Mouse (Mus musculus) heart, embryonic 14.5 days (tissue): Measurements from ENCODE around the gene Mrpl51. TPM values are rescaled to one million over a fixed set of nuclear protein-coding genes. Genes with fewer than 3 reads are reported as not detected.
A peak's percentile ranks its signal among the peaks of the same experiment; 100 is the strongest.

ENCODE experiments used
- ATAC-seq: fragments of 200-750 bp; cut with Nextera tagmentation; 2 replicates; pipeline ENCODE4 v1.8.0; 2017; ENCODE audit warnings: low read depth, moderate TSS enrichment; ENCODE audit not compliant: insufficient number of reproducible peaks, insufficient read depth, low FRiP score
- H3K27ac ChIP-seq, 2 experiments: fragments of 200-500 bp in 1 of 2; fragments of 300-500 bp in 1 of 2; sonication (generic) in 1 of 2; replicated peaks in 1 of 2; 2 replicates each; pipeline ENCODE4 v1.5.1; 2012 to 2014; ENCODE audit warnings: low read depth in 2 of 2, low read length in 2 of 2, control low read depth in 1 of 2, mild to moderate bottlenecking in 1 of 2, mixed read lengths in 1 of 2; ENCODE audit not compliant: control insufficient read depth in 1 of 2, insufficient read depth in 1 of 2
- H3K27me3 ChIP-seq: fragments of 300-500 bp; sonication (generic); 2 replicates; pipeline ENCODE4 v1.6.1; 2014; ENCODE audit warnings: mild to moderate bottlenecking, low read length, control low read depth; ENCODE audit not compliant: control insufficient read depth, insufficient read depth
- H3K36me3 ChIP-seq: fragments of 300-500 bp; sonication (generic); 2 replicates; pipeline ENCODE4 v1.6.1; 2014; ENCODE audit warnings: mild to moderate bottlenecking, control low read depth, low read length, mixed read lengths; ENCODE audit not compliant: control insufficient read depth, insufficient read depth
- H3K4me1 ChIP-seq, 2 experiments: fragments of 200-500 bp in 1 of 2; fragments of 300-500 bp in 1 of 2; sonication (generic) in 1 of 2; 2 replicates each; pipeline ENCODE4 v1.6.1; 2012 to 2014; ENCODE audit warnings: low read length in 2 of 2, control low read depth in 1 of 2, mixed read lengths in 1 of 2; ENCODE audit not compliant: control insufficient read depth in 2 of 2, insufficient read depth in 2 of 2
- H3K4me2 ChIP-seq: fragments of 300-500 bp; sonication (generic); 2 replicates; pipeline ENCODE4 v1.6.1; 2014; ENCODE audit warnings: mild to moderate bottlenecking, low read length
- H3K4me3 ChIP-seq, 2 experiments: fragments of 200-500 bp in 1 of 2; fragments of 300-500 bp in 1 of 2; sonication (generic) in 1 of 2; 2 replicates each; pipeline ENCODE4 v1.5.1; 2012 to 2014; ENCODE audit warnings: low read length in 2 of 2, mild to moderate bottlenecking in 2 of 2, control low read depth in 1 of 2, low read depth in 1 of 2, moderate library complexity in 1 of 2; ENCODE audit not compliant: control insufficient read depth in 1 of 2, insufficient read depth in 1 of 2
- H3K9ac ChIP-seq: fragments of 300-500 bp; sonication (generic); 2 replicates; pipeline ENCODE4 v1.6.1; 2014; ENCODE audit warnings: mild to moderate bottlenecking, low read length
- H3K9me3 ChIP-seq: fragments of 300-500 bp; sonication (generic); 2 replicates; pipeline ENCODE4 v1.6.1; 2016; ENCODE audit warnings: low read length, control low read depth; ENCODE audit not compliant: control insufficient read depth
- WGBS: fragments of 180-500 bp; shearing (Covaris S2); extraction: QIAGEN DNeasy Blood & Tissue Kit; methylation state at CpG from one replicate; pipeline ENCODE4 v1.1.7; 2014; 5-methylcytosine and 5-hydroxymethylcytosine counted together
- polyA plus RNA-seq: library from polyadenylated mRNA; unstranded; fragments of >200 nt; fragmentation: Nextera tagmentation; extraction: Ambion mirVana; gene quantifications from 2 replicates; pipeline ENCODE4 v1.2.1, GENCODE M21; 2014

Gene Mrpl51
- polyA plus RNA-seq, 1 experiment from 2014 or later, result 264 TPM

- 46% methylated on average over 6 of the region's 7 CpGs for WGBS
- Histone ChIP-seq H3K27me3 (no peaks in the 10 kb centered on the region), H3K36me3 (peaks cover 43% of the 10 kb centered on the region), H3K27ac (no peak overlapping the region), H3K4me3 (no peak overlapping the region), H3K9me3 (no peaks in the 10 kb centered on the region), H3K4me2 (peak overlapping the region; percentile 90), H3K9ac (no peak overlapping the region), H3K4me1 (peaks cover 2 to 21% of the 10 kb centered on the region in 2 experiments; a peak in 2 of 4 replicates)
- ATAC-seq, result no peak
These were observed 1.8 kb downstream of the Mrpl51 start for GRCm38 (mm10) chr6:125193390-125193789.

- ATAC-seq, result no peak
These were observed 4.0 kb downstream of the Mrpl51 start for GRCm38 (mm10) chr6:125195541-125196075.

GRCm38 (mm10) chr6:125196301-125196700 lies 4.7 kb downstream of the Mrpl51 start:
- Histone ChIP-seq H3K4me3 (no peak overlapping the region), H3K36me3 (peaks cover 27% of the 10 kb centered on the region), H3K4me2 (no peak overlapping the region), H3K9me3 (no peaks in the 10 kb centered on the region), H3K27me3 (no peaks in the 10 kb centered on the region), H3K4me1 (peaks cover 0 to 9% of the 10 kb centered on the region in 2 experiments; a peak in 2 of 4 replicates), H3K27ac (no peak overlapping the region), H3K9ac (no peak overlapping the region)
- WGBS, result 73% methylated on average over 3 of the region's 3 CpGs
- ATAC-seq, result no peak

More at GRCm38 (mm10) chr6:125195541-125196075, 4.0 kb downstream of the Mrpl51 start:
- Histone ChIP-seq H3K4me2 (no peak overlapping the region), H3K4me1 (peaks cover 0 to 12% of the 10 kb centered on the region in 2 experiments; a peak in 2 of 4 replicates), H3K4me3 (no peak overlapping the region), H3K9ac (no peak overlapping the region), H3K36me3 (peaks cover 27% of the 10 kb centered on the region), H3K27me3 (no peaks in the 10 kb centered on the region), H3K27ac (no peak overlapping the region), H3K9me3 (no peaks in the 10 kb centered on the region)
- WGBS, result 12% methylated on average over 1 of the region's 1 CpGs

- Histone ChIP-seq H3K4me3 (no peak overlapping the region), H3K27ac (no peak overlapping the region), H3K4me1 (peaks cover 0 to 9% of the 10 kb centered on the region in 2 experiments; a peak in 2 of 4 replicates), H3K36me3 (peaks cover 27% of the 10 kb centered on the region), H3K9me3 (no peaks in the 10 kb centered on the region), H3K4me2 (no peak overlapping the region), H3K27me3 (no peaks in the 10 kb centered on the region), H3K9ac (no peak overlapping the region)
- ATAC-seq, result no peak
- 87% methylated on average over 5 of the region's 5 CpGs for WGBS
These were observed 5.6 kb downstream of the Mrpl51 start for GRCm38 (mm10) chr6:125197166-125197565.

- Histone ChIP-seq H3K27me3 (peaks cover 10% of the 10 kb centered on the region; the same call in 1 of the 2 replicates), H3K4me2 (no peak overlapping the region), H3K36me3 (no peaks in the 10 kb centered on the region), H3K4me1 (no peaks in the 10 kb centered on the region), H3K27ac (no peak overlapping the region), H3K9ac (no peak overlapping the region), H3K9me3 (no peaks in the 10 kb centered on the region; the same call in 1 of the 2 replicates), H3K4me3 (no peak overlapping the region)
- WGBS, result 69% methylated on average over 1 of the region's 1 CpGs
- no peak for ATAC-seq
These were observed 18.8 kb downstream of the Mrpl51 start for GRCm38 (mm10) chr6:125210436-125210835.

GRCm38 (mm10) chr6:125212621-125213020 lies 21.0 kb downstream of the Mrpl51 start:
- no peaks in the 10 kb centered on the region for H3K36me3 ChIP-seq

GRCm38 (mm10) chr6:125213129-125213528 lies 21.5 kb downstream of the Mrpl51 start:
- Histone ChIP-seq H3K4me1 (peaks cover 0 to 4% of the 10 kb centered on the region in 2 experiments; a peak in 1 of 4 replicates), H3K36me3 (no peaks in the 10 kb centered on the region), H3K4me3 (no peak overlapping the region), H3K27me3 (peaks cover 10% of the 10 kb centered on the region; the same call in 1 of the 2 replicates), H3K4me2 (no peak overlapping the region), H3K27ac (no peak overlapping the region), H3K9me3 (no peaks in the 10 kb centered on the region; the same call in 1 of the 2 replicates), H3K9ac (no peak overlapping the region)
- WGBS, result 63% methylated on average over 6 of the region's 6 CpGs
- ATAC-seq, result no peak

More at GRCm38 (mm10) chr6:125212621-125213020, 21.0 kb downstream of the Mrpl51 start:
- no peaks in the 10 kb centered on the region; the same call in 1 of the 2 replicates for H3K9me3 ChIP-seq
- peaks cover 10% of the 10 kb centered on the region; the same call in 1 of the 2 replicates for H3K27me3 ChIP-seq
- WGBS, result 26% methylated on average over 2 of the region's 2 CpGs
- no peak overlapping the region for H3K4me2 ChIP-seq
- no peak overlapping the region for H3K9ac ChIP-seq
- peaks cover 0 to 4% of the 10 kb centered on the region in 2 experiments; a peak in 1 of 4 replicates for H3K4me1 ChIP-seq
- no peak for ATAC-seq
- no peak overlapping the region for H3K4me3 ChIP-seq
- H3K27ac ChIP-seq, result no peak overlapping the region
